Mouse (Mus musculus) hindbrain, embryonic 13.5 days (tissue): ENCODE measurements around the gene Slc12a4. TPM values are rescaled to one million over a fixed set of nuclear protein-coding genes. Genes with fewer than 3 reads are reported as not detected.

Experiments used
- ATAC-seq: fragments of 200-750 bp; cut with Nextera tagmentation; 2 replicates; pipeline ENCODE4 v1.8.0; 2017; ENCODE audit warnings: moderate TSS enrichment; ENCODE audit not compliant: low FRiP score
- H3K27ac ChIP-seq: fragments of 300-500 bp; sonication (generic); 2 replicates; pipeline ENCODE4 v1.5.1; 2015; ENCODE audit warnings: inconsistent platforms, mild to moderate bottlenecking, moderate library complexity
- H3K27me3 ChIP-seq: fragments of 300-500 bp; sonication (generic); 2 replicates; pipeline ENCODE4 v1.6.1; 2015; ENCODE audit warnings: mild to moderate bottlenecking, inconsistent platforms
- H3K36me3 ChIP-seq: fragments of 300-500 bp; sonication (generic); 2 replicates; pipeline ENCODE4 v1.6.1; 2015; ENCODE audit warnings: mild to moderate bottlenecking, inconsistent platforms
- H3K4me1 ChIP-seq: fragments of 300-500 bp; sonication (generic); replicated peaks from 2 replicates; pipeline ENCODE4 v1.6.1; 2015; ENCODE audit warnings: inconsistent platforms
- H3K4me2 ChIP-seq: fragments of 300-500 bp; sonication (generic); 2 replicates; pipeline ENCODE4 v1.6.1; 2015; ENCODE audit warnings: inconsistent platforms, mild to moderate bottlenecking, moderate library complexity
- H3K4me3 ChIP-seq: fragments of 300-500 bp; sonication (generic); 2 replicates; pipeline ENCODE4 v1.5.1; 2015; ENCODE audit warnings: mild to moderate bottlenecking, inconsistent platforms
- H3K9ac ChIP-seq: fragments of 300-500 bp; sonication (generic); 2 replicates; pipeline ENCODE4 v1.6.1; 2015; ENCODE audit warnings: mild to moderate bottlenecking, inconsistent platforms
- H3K9me3 ChIP-seq: fragments of 300-500 bp; sonication (generic); 2 replicates; pipeline ENCODE4 v1.6.1; 2016; ENCODE audit warnings: inconsistent platforms
- WGBS: fragments of 180-500 bp; shearing (Covaris S2); methylation state at CpG from one replicate; pipeline ENCODE4 v1.1.7; 2015; 5-methylcytosine and 5-hydroxymethylcytosine counted together
- polyA plus RNA-seq: library from polyadenylated mRNA; unstranded; fragments of >200 nt; fragmentation: Nextera tagmentation; extraction: Ambion mirVana; gene quantifications from 2 replicates; pipeline ENCODE4 v1.2.1, GENCODE M21; 2015

The Slc12a4 gene
- polyA plus RNA-seq, 1 experiment from 2014 or later: 8.9 TPM

DNA sequence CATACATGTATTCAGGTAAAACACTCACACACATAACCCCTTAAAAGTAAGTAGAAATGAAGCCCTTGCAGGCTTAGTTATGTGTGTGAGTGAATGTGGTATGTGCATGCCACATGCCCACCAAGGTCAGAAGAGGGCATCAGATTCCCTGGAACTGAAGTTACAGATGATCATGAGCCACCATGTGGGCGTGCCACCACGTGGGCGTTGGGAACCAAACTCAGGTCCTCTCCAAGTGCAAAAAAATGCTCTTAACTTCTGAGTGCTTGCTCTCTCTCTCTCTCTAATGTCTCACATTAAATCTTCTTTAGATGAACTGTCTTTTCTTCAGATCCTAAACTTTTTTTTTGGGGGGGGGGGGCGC is 27.6 kb downstream of the Slc12a4 start, which contains the start of gene Psmb10:
Gene Psmb10, minus strand, starts transcription at position 139 of the 364 bp plus-strand sequence.
- H3K9me3 ChIP-seq: no peaks in the 10 kb centered on the region
- WGBS: 37% methylated on average over 4 of the region's 4 CpGs
- H3K4me3 ChIP-seq: peak within 1 kb of the TSS; percentile 74
- ATAC-seq: no peak
- peaks cover 20% of the 10 kb centered on the region for H3K4me1 ChIP-seq
- no peaks in the 10 kb centered on the region for H3K27me3 ChIP-seq
- peaks cover 6% of the 10 kb centered on the region for H3K36me3 ChIP-seq
- peak within 1 kb of the TSS; percentile 96 for H3K27ac ChIP-seq
- peak within 1 kb of the TSS; percentile 93 for H3K4me2 ChIP-seq
- H3K9ac ChIP-seq: peak within 1 kb of the TSS; percentile 93

DNA sequence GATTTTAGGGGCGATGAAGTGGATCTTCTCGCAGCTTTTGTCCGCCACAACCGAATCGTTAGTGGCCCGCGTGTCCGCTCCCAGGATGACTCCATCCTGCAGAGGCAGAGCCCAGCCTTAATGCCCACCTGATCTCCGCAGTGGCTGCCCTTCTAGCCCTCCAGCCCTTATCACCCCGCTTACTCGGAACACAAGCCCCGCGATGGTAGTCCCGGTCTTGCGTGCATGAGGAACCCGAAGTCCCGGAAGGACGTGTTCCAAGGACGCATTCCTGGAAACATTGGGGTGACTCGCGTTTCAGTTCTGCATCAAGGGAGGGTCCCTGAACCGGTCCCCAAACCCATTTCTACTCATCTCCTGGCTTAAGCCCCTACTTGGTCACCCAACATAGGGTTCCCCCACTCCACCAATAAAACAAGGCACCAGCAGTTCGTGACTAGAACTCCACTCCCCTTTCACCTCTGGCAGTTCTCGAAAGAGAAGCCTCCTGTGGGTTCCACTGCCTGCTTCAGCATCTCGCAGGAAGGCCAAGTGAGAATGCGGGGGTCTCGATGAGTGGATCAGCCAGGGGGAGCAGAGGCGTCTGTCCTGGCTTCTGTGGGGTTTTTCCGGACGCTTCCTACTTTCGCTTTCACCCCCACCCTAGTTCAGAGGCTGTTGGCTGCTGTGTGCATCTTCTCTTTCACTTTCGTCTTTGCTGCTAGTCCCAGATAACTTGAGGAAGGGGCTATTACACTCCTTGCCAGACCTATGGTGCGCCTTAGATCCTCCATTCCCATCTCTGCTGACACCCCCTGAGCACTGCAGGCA is 28.2 kb downstream of the Slc12a4 start:
- Histone ChIP-seq H3K27ac (peak overlapping the region; percentile 96), H3K36me3 (peaks cover 9% of the 10 kb centered on the region), H3K4me2 (peak overlapping the region; percentile 93), H3K27me3 (no peaks in the 10 kb centered on the region), H3K4me1 (peaks cover 18% of the 10 kb centered on the region), H3K9ac (peak overlapping the region; percentile 93), H3K9me3 (no peaks in the 10 kb centered on the region), H3K4me3 (peak overlapping the region; percentile 74)
- WGBS: 2% methylated on average over 33 of the region's 33 CpGs
- ATAC-seq: peak; percentile 55

DNA sequence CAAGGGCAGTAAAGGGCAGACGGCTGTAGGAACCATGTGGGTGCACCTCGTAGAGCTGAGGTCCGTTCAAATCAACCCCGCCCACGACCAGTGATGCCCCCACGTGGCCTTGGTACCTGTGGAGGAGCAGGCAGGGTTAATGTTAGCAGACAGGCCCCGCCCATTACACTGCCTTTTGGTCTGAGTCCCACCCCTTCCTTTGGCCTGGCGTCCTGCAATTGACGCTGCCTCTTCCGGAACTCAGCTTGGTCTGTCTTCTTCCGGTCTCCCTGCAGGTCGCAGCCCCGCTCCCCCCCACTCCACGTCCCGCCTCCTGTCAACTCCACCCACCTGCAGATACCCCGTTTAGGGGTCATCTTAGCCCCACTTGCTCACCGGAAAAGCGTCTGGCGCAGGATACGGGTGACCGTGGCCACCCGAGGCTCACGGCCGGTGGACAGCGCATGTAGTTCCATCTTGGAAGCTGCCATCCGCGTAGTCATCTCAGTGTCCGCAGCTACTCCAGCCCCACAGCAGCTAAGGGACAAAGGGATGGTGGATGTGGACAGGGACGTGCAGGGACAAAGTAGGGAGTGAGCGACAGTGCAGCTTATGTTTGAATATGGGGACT is 28.9 kb downstream of the Slc12a4 start:
- under 1% methylated on average over 30 of the region's 30 CpGs for WGBS
- ATAC-seq: peak; percentile 89
- H3K9ac ChIP-seq: peak overlapping the region; percentile 93

DNA sequence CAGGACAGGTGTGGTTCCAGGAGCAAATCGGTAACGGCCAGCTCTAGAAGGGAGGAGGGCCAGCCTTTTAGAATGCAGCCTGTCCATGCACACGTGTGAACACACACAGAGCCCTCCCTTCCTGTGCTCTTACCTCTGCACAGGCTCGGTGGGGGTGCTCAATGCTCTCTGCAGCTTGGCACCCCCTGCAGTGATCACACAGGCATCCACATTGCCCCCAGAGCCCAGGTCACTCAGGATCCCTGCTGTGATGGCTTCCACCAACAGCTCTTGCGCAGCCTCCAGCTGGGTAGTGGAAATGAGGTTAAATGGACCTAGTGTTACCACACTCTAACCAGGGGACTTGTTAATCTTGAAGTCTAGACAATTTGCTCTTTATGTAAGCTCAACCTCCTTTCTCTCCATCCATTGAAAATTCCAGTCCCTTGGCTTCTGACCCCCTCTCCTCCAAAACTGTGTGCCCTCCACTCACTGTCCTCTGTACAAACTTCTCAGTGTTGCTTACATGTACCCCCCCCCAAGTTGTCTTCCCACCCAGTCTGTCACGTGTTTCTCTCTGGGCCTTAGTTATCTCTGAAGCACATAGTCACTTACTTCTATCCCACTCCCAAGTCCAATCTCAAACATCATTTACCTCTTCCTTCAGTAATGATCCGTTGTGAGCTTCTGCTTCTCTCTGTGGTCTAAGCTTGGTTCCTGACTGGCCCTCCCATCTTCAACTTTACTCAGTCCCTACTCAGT is 29.9 kb downstream of the Slc12a4 start:
- Histone ChIP-seq H3K4me3 (peak overlapping the region; percentile 74), H3K4me1 (peaks cover 18% of the 10 kb centered on the region), H3K4me2 (peak overlapping the region; percentile 93), H3K27me3 (no peaks in the 10 kb centered on the region), H3K27ac (no peak overlapping the region), H3K9me3 (no peaks in the 10 kb centered on the region), H3K9ac (peak overlapping the region; percentile 93), H3K36me3 (peaks cover 21% of the 10 kb centered on the region)
- 38% methylated on average over 7 of the region's 7 CpGs for WGBS
- no peak for ATAC-seq

More for the DNA sequence above, 28.9 kb downstream of the Slc12a4 start:
- no peaks in the 10 kb centered on the region for H3K9me3 ChIP-seq
- H3K27me3 ChIP-seq: no peaks in the 10 kb centered on the region
- H3K27ac ChIP-seq: peak overlapping the region; percentile 96
- H3K4me3 ChIP-seq: peak overlapping the region; percentile 74
- peak overlapping the region; percentile 93 for H3K4me2 ChIP-seq
- H3K4me1 ChIP-seq: peaks cover 18% of the 10 kb centered on the region
- peaks cover 16% of the 10 kb centered on the region for H3K36me3 ChIP-seq

DNA sequence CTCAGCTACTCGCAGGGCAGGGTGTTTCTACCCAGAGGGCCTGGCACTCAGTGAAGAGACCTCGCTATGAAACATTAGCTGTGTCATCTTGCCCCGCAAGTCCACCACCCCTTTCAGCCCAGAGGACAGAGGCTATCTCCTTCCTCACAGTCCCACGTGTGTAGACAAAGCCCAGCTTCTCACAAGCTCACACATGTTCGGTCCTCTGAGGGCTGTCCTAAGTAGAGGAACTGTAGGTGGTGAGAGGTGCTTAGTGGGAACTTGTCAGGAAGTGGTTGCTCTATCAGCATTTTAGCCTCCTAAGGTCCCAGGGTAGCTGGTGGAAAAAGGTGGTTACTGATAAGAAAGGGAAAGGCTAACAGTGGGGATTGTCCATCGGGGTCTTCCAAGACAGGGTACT is 30.8 kb downstream of the Slc12a4 start:
- Histone ChIP-seq H3K9ac (0 out of 2 replicates have a peak overlapping the region, but pooled peaks have one; percentile 43), H3K27ac (no peak overlapping the region), H3K9me3 (no peaks in the 10 kb centered on the region), H3K36me3 (peaks cover 21% of the 10 kb centered on the region), H3K4me2 (no peak overlapping the region), H3K4me3 (no peak overlapping the region), H3K27me3 (no peaks in the 10 kb centered on the region), H3K4me1 (peaks cover 23% of the 10 kb centered on the region)
- WGBS: 86% methylated on average over 6 of the region's 6 CpGs
- no peak for ATAC-seq

DNA sequence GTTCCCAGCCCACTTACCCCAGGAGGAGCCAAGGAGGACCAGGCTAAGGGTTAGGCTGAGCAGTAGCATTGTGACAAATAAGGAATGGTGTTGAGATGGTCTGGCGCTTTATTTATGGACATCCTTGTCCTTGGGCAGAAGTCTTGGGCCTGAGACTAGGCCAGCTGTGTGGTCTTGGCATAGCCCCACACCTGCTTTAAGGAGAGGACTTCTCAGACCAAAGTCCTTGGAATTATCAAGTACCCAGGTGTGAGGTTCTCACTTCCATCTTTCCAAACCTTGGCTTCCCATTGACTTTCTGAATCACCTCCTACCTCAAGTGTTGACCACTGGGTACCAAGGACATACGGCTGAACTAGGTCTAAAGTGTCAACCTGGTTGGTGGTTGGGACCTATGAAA is 32.1 kb downstream of the Slc12a4 start, which contains the start of gene Ctrl:
Gene Ctrl, minus strand, starts transcription at position 101 of the 400 bp plus-strand sequence.
- H3K27me3 ChIP-seq: no peaks in the 10 kb centered on the region
- H3K9ac ChIP-seq: peak within 1 kb of the TSS; percentile 43; the same call in 1 of the 2 replicates
- no peak within 1 kb of the TSS for H3K4me2 ChIP-seq
- WGBS: 98% methylated on average over 2 of the region's 2 CpGs
- no peak within 1 kb of the TSS for H3K27ac ChIP-seq
- peaks cover 27% of the 10 kb centered on the region for H3K4me1 ChIP-seq
- no peak for ATAC-seq
- H3K9me3 ChIP-seq: no peaks in the 10 kb centered on the region
- H3K36me3 ChIP-seq: peaks cover 28% of the 10 kb centered on the region
- H3K4me3 ChIP-seq: no peak within 1 kb of the TSS

DNA sequence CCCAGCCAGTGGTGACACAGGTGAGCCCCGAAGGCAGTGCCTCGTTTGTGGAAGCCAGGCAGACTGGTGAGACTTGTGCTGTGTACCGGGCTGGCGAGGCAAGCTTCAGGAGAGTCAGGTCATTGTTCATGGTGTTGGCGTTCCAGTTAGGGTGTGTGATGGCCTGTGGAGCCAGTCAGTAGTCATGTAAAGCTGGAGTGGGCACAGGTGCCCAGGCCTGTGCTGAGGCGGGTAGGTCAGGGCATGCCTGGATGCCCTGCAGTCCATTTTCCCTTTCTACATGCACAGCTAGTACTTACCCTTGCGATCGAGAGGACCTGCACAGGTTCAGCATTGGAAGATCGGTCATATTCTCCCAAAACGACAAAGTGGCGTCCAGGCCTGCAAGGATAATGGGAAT is 33.4 kb downstream of the Slc12a4 start:
- Histone ChIP-seq H3K9me3 (no peaks in the 10 kb centered on the region), H3K27ac (no peak overlapping the region), H3K4me3 (no peak overlapping the region), H3K9ac (peak overlapping the region; percentile 43; the same call in 1 of the 2 replicates), H3K4me2 (no peak overlapping the region), H3K27me3 (no peaks in the 10 kb centered on the region), H3K4me1 (peaks cover 19% of the 10 kb centered on the region), H3K36me3 (peaks cover 28% of the 10 kb centered on the region)
- 92% methylated on average over 11 of the region's 11 CpGs for WGBS
- no peak for ATAC-seq

DNA sequence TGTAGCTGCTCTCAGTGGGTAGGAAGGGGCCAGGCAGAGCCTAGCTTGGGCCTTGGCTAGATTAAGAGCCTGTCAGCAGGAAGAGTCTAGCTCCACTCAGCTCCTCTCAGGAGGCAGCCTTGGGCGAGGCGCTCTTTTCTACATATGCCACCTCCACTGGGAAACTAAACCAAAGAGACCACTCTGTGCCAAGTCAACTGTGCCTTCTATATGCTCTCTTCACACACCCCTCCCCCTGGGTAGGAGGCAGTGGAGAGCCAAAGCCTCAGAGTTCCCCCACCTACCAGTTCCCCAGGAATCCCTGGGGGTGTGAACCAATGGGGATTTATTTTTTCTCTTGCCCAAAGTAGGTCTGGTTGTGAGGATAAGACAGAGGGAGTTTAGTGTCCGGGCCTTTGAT is 34.6 kb downstream of the Slc12a4 start:
- Histone ChIP-seq H3K36me3 (peaks cover 28% of the 10 kb centered on the region), H3K4me2 (no peak overlapping the region), H3K4me1 (peaks cover 16% of the 10 kb centered on the region), H3K27ac (no peak overlapping the region), H3K9me3 (no peaks in the 10 kb centered on the region), H3K27me3 (no peaks in the 10 kb centered on the region), H3K9ac (0 out of 2 replicates have a peak overlapping the region, but pooled peaks have one; percentile 5), H3K4me3 (no peak overlapping the region)
- ATAC-seq: no peak; the same call in 1 of the 2 replicates
- 94% methylated on average over 3 of the region's 3 CpGs for WGBS

DNA sequence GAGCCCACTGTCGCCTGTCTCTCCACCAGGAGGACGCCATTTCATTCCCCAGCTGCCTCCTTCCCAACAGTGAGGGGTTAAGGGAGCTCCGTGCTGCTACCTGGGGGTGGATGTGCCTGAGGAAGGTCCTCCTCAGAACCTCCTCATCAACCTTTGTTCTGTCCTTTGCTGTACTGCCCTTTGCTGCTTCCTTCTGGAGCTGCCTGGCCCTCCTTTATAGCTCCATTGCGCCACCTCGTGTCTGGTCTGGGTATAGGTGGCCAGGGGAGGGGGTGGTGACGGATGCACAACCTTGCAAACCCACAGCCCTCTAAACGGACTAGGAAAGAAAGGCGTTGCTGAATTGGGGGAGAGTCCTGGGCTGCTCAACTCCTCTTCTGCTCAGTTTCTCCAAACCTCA is 35.3 kb downstream of the Slc12a4 start:
- H3K9me3 ChIP-seq: no peaks in the 10 kb centered on the region
- H3K4me3 ChIP-seq: no peak overlapping the region
- H3K27me3 ChIP-seq: no peaks in the 10 kb centered on the region
- H3K36me3 ChIP-seq: peaks cover 33% of the 10 kb centered on the region
- peak; percentile 67 for ATAC-seq
- 10% methylated on average over 8 of the region's 8 CpGs for WGBS
- 0 out of 2 replicates have a peak overlapping the region, but pooled peaks have one; percentile 8 for H3K4me2 ChIP-seq
- peak overlapping the region; percentile 79 for H3K27ac ChIP-seq
- peaks cover 13% of the 10 kb centered on the region for H3K4me1 ChIP-seq
- H3K9ac ChIP-seq: peak overlapping the region; percentile 67

DNA sequence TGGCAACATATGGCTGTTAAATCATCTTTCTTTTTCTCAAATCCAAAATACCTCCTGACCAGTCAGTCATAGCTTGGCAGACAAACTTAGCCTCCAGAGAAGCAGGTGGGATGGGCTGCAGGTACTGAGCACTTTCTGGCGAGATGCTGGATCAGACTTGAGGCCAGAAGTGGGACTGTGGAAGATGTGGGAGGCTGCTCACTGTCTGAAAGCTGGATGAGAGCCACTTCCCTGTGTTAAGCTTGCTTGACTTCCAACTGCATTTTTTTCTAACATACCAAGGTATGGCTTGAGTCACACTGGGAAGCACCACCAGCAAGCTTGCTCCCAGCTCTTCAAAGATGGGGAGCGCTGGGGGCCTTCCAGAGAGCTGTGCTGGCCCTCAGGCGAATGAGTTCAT is 40.8 kb downstream of the Slc12a4 start:
- H3K4me3 ChIP-seq: no peak overlapping the region
- no peak for ATAC-seq
- H3K4me2 ChIP-seq: no peak overlapping the region
- H3K27ac ChIP-seq: no peak overlapping the region
- no peaks in the 10 kb centered on the region for H3K9me3 ChIP-seq
- H3K9ac ChIP-seq: 0 out of 2 replicates have a peak overlapping the region, but pooled peaks have one; percentile 29
- peaks cover 12% of the 10 kb centered on the region for H3K36me3 ChIP-seq
- 80% methylated on average over 3 of the region's 3 CpGs for WGBS
- peaks cover 14% of the 10 kb centered on the region for H3K4me1 ChIP-seq
- H3K27me3 ChIP-seq: no peaks in the 10 kb centered on the region

DNA sequence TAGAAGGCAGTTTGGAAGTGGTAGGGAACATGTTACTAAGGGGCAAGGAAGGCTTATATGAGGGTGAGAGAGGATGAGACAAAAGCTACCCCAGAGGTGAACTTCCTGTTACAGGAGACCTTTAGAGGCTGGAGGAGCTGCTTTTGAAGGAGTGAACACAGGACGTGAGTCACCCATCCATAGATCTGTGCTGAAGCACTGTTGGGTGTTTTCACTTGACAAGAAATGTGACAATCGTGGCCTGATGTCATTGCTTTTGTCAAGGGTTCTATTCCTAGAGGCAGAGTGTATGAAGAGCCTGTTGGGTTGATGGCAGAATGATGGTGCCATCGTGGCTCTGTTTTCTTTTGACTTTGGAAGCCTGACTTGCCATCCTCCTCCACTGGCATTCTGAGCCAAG is 46.5 kb downstream of the Slc12a4 start:
- Histone ChIP-seq H3K27ac (no peak overlapping the region), H3K9me3 (no peaks in the 10 kb centered on the region), H3K4me3 (no peak overlapping the region), H3K27me3 (no peaks in the 10 kb centered on the region), H3K4me1 (no peaks in the 10 kb centered on the region), H3K9ac (no peak overlapping the region), H3K4me2 (no peak overlapping the region), H3K36me3 (peaks cover 12% of the 10 kb centered on the region)
- ATAC-seq: no peak
- WGBS: 93% methylated on average over 3 of the region's 3 CpGs
